Mouse (Mus musculus): ENCODE results near the gene Xylb. TPM values are rescaled to one million over a fixed set of nuclear protein-coding genes. Genes with fewer than 3 reads are reported as not detected.

Gene Xylb
- polyA plus RNA-seq, 1 experiment from 2014 or later = 2.2 TPM

GRCm38 (mm10) chr9:119330186-119330963, 26.8 kb upstream of the Xylb start:
- H3K9ac ChIP-seq (replicated peaks; ENCODE audit: low read depth) = no peak overlapping the region
- H3K9me3 ChIP-seq (ENCODE audit: low read length) = no peaks in the 10 kb centered on the region
- H3K27me3 ChIP-seq (replicated peaks; ENCODE audit: insufficient read depth, low read length) = no peaks in the 10 kb centered on the region
- no peak overlapping the region for H3K4me3 ChIP-seq (ENCODE audit: low read depth, low read length)
- no peak overlapping the region for H3K4me2 ChIP-seq (replicated peaks; ENCODE audit: low read depth, low read length)
- H3K27ac ChIP-seq (ENCODE audit: low read length) = no peak overlapping the region
- WGBS = 73% methylated on average over 15 of the region's 15 CpGs
- TF ChIP-seq CTCF (IDR thresholded peaks at IDR 0.05) (no peak), EP300 (IDR thresholded peaks at IDR 0.05) (no peak)
- no peaks in the 10 kb centered on the region; the same call in 1 of the 2 replicates for H3K4me1 ChIP-seq (ENCODE audit: insufficient read depth, low read depth, low read length)
- ATAC-seq (peak; percentile 60), DNase-seq (ENCODE audit: low spot score) (peak; percentile 52)
- H3K36me3 ChIP-seq (ENCODE audit: insufficient read depth, low read length) = no peaks in the 10 kb centered on the region

- no peak overlapping the region for H3K4me3 ChIP-seq (ENCODE audit: low read depth, low read length)
- 0 out of 2 replicates have a peak overlapping the region, but pooled peaks have one; percentile 35 for H3K27ac ChIP-seq (ENCODE audit: low read length)
- TF ChIP-seq CTCF (IDR thresholded peaks at IDR 0.05) = peak; percentile 33; the same call in 1 of the 2 replicates
- TF ChIP-seq EP300 (IDR thresholded peaks at IDR 0.05) = peak; percentile 16; the same call in 1 of the 2 replicates
- 18% methylated on average over 10 of the region's 10 CpGs for WGBS
- no peak overlapping the region; the same call in 1 of the 2 replicates for H3K4me2 ChIP-seq (replicated peaks; ENCODE audit: low read depth, low read length)
- ATAC-seq = peak; percentile 69
- H3K4me1 ChIP-seq (ENCODE audit: insufficient read depth, low read depth, low read length) = peaks cover 3% of the 10 kb centered on the region
- H3K36me3 ChIP-seq (ENCODE audit: insufficient read depth, low read length) = 0 out of 2 replicates have a peak, but pooled peaks cover 7% of the 10 kb centered on the region
- H3K9ac ChIP-seq (replicated peaks; ENCODE audit: low read depth) = no peak overlapping the region
- DNase-seq (ENCODE audit: low spot score) = peak; percentile 88
- H3K27me3 ChIP-seq (replicated peaks; ENCODE audit: insufficient read depth, low read length) = no peaks in the 10 kb centered on the region
- no peaks in the 10 kb centered on the region for H3K9me3 ChIP-seq (ENCODE audit: low read length)
These were observed 22.9 kb upstream of the Xylb start for GRCm38 (mm10) chr9:119334324-119334723.

- Histone ChIP-seq H3K9ac (replicated peaks; ENCODE audit: low read depth) (no peak overlapping the region), H3K4me3 (ENCODE audit: low read depth, low read length) (no peak overlapping the region), H3K4me1 (ENCODE audit: insufficient read depth, low read depth, low read length) (peaks cover 3% of the 10 kb centered on the region), H3K27me3 (replicated peaks; ENCODE audit: insufficient read depth, low read length) (no peaks in the 10 kb centered on the region), H3K4me2 (replicated peaks; ENCODE audit: low read depth, low read length) (no peak overlapping the region), H3K36me3 (ENCODE audit: insufficient read depth, low read length) (0 out of 2 replicates have a peak, but pooled peaks cover 7% of the 10 kb centered on the region), H3K27ac (ENCODE audit: low read length) (0 out of 2 replicates have a peak overlapping the region, but pooled peaks have one; percentile 35), H3K9me3 (ENCODE audit: low read length) (no peaks in the 10 kb centered on the region)
- TF ChIP-seq EP300 (IDR thresholded peaks at IDR 0.05) (no peak), CTCF (IDR thresholded peaks at IDR 0.05) (no peak)
- WGBS = 82% methylated on average over 2 of the region's 2 CpGs
- no peak for DNase-seq (ENCODE audit: low spot score)
- no peak for ATAC-seq
These were observed 22.3 kb upstream of the Xylb start for GRCm38 (mm10) chr9:119334834-119335233.

- H3K27me3 ChIP-seq (replicated peaks; ENCODE audit: insufficient read depth, low read length) = no peaks in the 10 kb centered on the region
- no peak for DNase-seq (ENCODE audit: low spot score)
- no peak overlapping the region for H3K9ac ChIP-seq (replicated peaks; ENCODE audit: low read depth)
- no peak overlapping the region for H3K4me3 ChIP-seq (ENCODE audit: low read depth, low read length)
- H3K36me3 ChIP-seq (ENCODE audit: insufficient read depth, low read length) = 0 out of 2 replicates have a peak, but pooled peaks cover 7% of the 10 kb centered on the region
- no peak overlapping the region for H3K4me2 ChIP-seq (replicated peaks; ENCODE audit: low read depth, low read length)
- TF ChIP-seq EP300 (IDR thresholded peaks at IDR 0.05) = no peak
- H3K27ac ChIP-seq (ENCODE audit: low read length) = no peak overlapping the region
- H3K9me3 ChIP-seq (ENCODE audit: low read length) = no peaks in the 10 kb centered on the region
- H3K4me1 ChIP-seq (ENCODE audit: insufficient read depth, low read depth, low read length) = peaks cover 7% of the 10 kb centered on the region
- WGBS = 82% methylated on average over 4 of the region's 4 CpGs
- ATAC-seq = no peak
These were observed 21.6 kb upstream of the Xylb start for GRCm38 (mm10) chr9:119335571-119335970.

GRCm38 (mm10) chr9:119337842-119338241, 19.3 kb upstream of the Xylb start:
- Histone ChIP-seq H3K4me3 (ENCODE audit: low read depth, low read length) (no peak overlapping the region), H3K27ac (ENCODE audit: low read length) (no peak overlapping the region), H3K36me3 (ENCODE audit: insufficient read depth, low read length) (0 out of 2 replicates have a peak, but pooled peaks cover 7% of the 10 kb centered on the region), H3K27me3 (replicated peaks; ENCODE audit: insufficient read depth, low read length) (no peaks in the 10 kb centered on the region), H3K4me1 (ENCODE audit: insufficient read depth, low read depth, low read length) (peaks cover 11% of the 10 kb centered on the region), H3K9me3 (ENCODE audit: low read length) (no peaks in the 10 kb centered on the region), H3K4me2 (replicated peaks; ENCODE audit: low read depth, low read length) (no peak overlapping the region), H3K9ac (replicated peaks; ENCODE audit: low read depth) (no peak overlapping the region)
- no peak for DNase-seq (ENCODE audit: low spot score)
- whole genome bisulfite sequencing = 92% methylated on average over 14 of the region's 14 CpGs
- no peak for ATAC-seq
- no peak for TF ChIP-seq EP300 (IDR thresholded peaks at IDR 0.05)
- TF ChIP-seq CTCF (IDR thresholded peaks at IDR 0.05) = no peak

- Histone ChIP-seq H3K9ac (replicated peaks; ENCODE audit: low read depth) (no peak overlapping the region), H3K4me3 (ENCODE audit: low read depth, low read length) (no peak overlapping the region), H3K36me3 (ENCODE audit: insufficient read depth, low read length) (peaks cover 9% of the 10 kb centered on the region; the same call in 1 of the 2 replicates), H3K9me3 (ENCODE audit: low read length) (no peaks in the 10 kb centered on the region), H3K4me1 (ENCODE audit: insufficient read depth, low read depth, low read length) (peaks cover 11% of the 10 kb centered on the region), H3K4me2 (replicated peaks; ENCODE audit: low read depth, low read length) (no peak overlapping the region), H3K27ac (ENCODE audit: low read length) (no peak overlapping the region), H3K27me3 (replicated peaks; ENCODE audit: insufficient read depth, low read length) (no peaks in the 10 kb centered on the region)
- DNase-seq (ENCODE audit: low spot score) = no peak
- TF ChIP-seq EP300 (IDR thresholded peaks at IDR 0.05) (no peak), CTCF (IDR thresholded peaks at IDR 0.05) (no peak)
- WGBS = 87% methylated on average over 3 of the region's 3 CpGs
- ATAC-seq = no peak
These were observed 18.8 kb upstream of the Xylb start for GRCm38 (mm10) chr9:119338350-119338749.

Data from lung, postnatal 0 days (tissue).